Mouse (Mus musculus) ovary, postnatal 10 days (tissue): ENCODE data around the gene Celf2.

Source experiments
- DNase-seq: peaks from one replicate; pipeline ENCODE4 v3.0.0; 2022; ENCODE audit warnings: low spot score

The Celf2 gene

GRCm38 (mm10) chr2:6909921-6910320, 599.4 kb downstream of the Celf2 start:
- DNase-seq, result no peak

GRCm38 (mm10) chr2:6904411-6904810, 605.0 kb downstream of the Celf2 start:
- no peak for DNase-seq

- DNase-seq, result no peak
Measured at GRCm38 (mm10) chr2:6903251-6903763, 606.1 kb downstream of the Celf2 start.

- DNase-seq, result no peak
Measured at GRCm38 (mm10) chr2:6896896-6897295, 612.5 kb downstream of the Celf2 start.

GRCm38 (mm10) chr2:6893597-6893996, 615.8 kb downstream of the Celf2 start:
- DNase-seq, result no peak

- DNase-seq, result no peak
Measured at GRCm38 (mm10) chr2:6893095-6893494, 616.3 kb downstream of the Celf2 start.

- no peak for DNase-seq
Measured at GRCm38 (mm10) chr2:6884796-6885711, 624.3 kb downstream of the Celf2 start.

GRCm38 (mm10) chr2:6883996-6884795, 625.2 kb downstream of the Celf2 start:
- no peak for DNase-seq

- DNase-seq, result no peak
Measured at GRCm38 (mm10) chr2:6882236-6882885, 627.0 kb downstream of the Celf2 start.

GRCm38 (mm10) chr2:6880941-6881575, 628.3 kb downstream of the Celf2 start:
- no peak for DNase-seq

- no peak for DNase-seq
Measured at GRCm38 (mm10) chr2:6877094-6877493, 632.3 kb downstream of the Celf2 start.

GRCm38 (mm10) chr2:6876547-6876946, 632.8 kb downstream of the Celf2 start:
- no peak for DNase-seq

GRCm38 (mm10) chr2:6875071-6875611, 634.2 kb downstream of the Celf2 start:
- DNase-seq, result no peak

- no peak for DNase-seq
Measured at GRCm38 (mm10) chr2:6874266-6874955, 635.0 kb downstream of the Celf2 start.

- DNase-seq, result no peak
Measured at GRCm38 (mm10) chr2:6873711-6874110, 635.7 kb downstream of the Celf2 start.

GRCm38 (mm10) chr2:6872894-6873255, 636.5 kb downstream of the Celf2 start:
- DNase-seq, result no peak

GRCm38 (mm10) chr2:6872131-6872893, 637.1 kb downstream of the Celf2 start:
- DNase-seq, result peak; percentile 50

GRCm38 (mm10) chr2:6871281-6872130, 637.9 kb downstream of the Celf2 start:
- no peak for DNase-seq
